Mouse (Mus musculus): Measurements from ENCODE around the gene Cyp4a30b. TPM values are rescaled to one million over a fixed set of nuclear protein-coding genes. Genes with fewer than 3 reads are reported as not detected.

Cyp4a30b gene
- polyA plus RNA-seq, 1 experiment from 2014 or later: not detected

Other genes with a start within 250 kb of the Cyp4a30b start
- gene Cyp4a29, start 210.5 kb upstream of the Cyp4a30b start, polyA plus RNA-seq (2015; fragmentation: Nextera tagmentation; extraction: Ambion mirVana): 0.22 TPM in 1 of 2 replicates, not detected in the other
- not detected in 2 replicates for gene Cyp4a12a, start 153.6 kb upstream of the Cyp4a30b start, polyA plus RNA-seq (2015; fragmentation: Nextera tagmentation; extraction: Ambion mirVana)
- not detected in 2 replicates for gene Cyp4a12b, start 41.0 kb upstream of the Cyp4a30b start, polyA plus RNA-seq (2015; fragmentation: Nextera tagmentation; extraction: Ambion mirVana)
- gene Cyp4a14, start 43.5 kb downstream of the Cyp4a30b start, polyA plus RNA-seq (2015; fragmentation: Nextera tagmentation; extraction: Ambion mirVana): not detected in 2 replicates
- gene Cyp4a10, start 65.7 kb downstream of the Cyp4a30b start, polyA plus RNA-seq (2015; fragmentation: Nextera tagmentation; extraction: Ambion mirVana): not detected in 2 replicates
- gene Cyp4a31, start 111.0 kb downstream of the Cyp4a30b start, polyA plus RNA-seq (2015; fragmentation: Nextera tagmentation; extraction: Ambion mirVana): 0.07 TPM in 1 of 2 replicates, not detected in the other
- gene Cyp4a32, start 148.4 kb downstream of the Cyp4a30b start, polyA plus RNA-seq (2015; fragmentation: Nextera tagmentation; extraction: Ambion mirVana): not detected in 2 replicates
- gene Cyp4b1, start 195.1 kb downstream of the Cyp4a30b start, polyA plus RNA-seq (2015; fragmentation: Nextera tagmentation; extraction: Ambion mirVana): 1.8 and 2.1 TPM in 2 replicates